Mouse (Mus musculus): ENCODE results near the gene Gm45208. TPM values are rescaled to one million over a fixed set of nuclear protein-coding genes. Genes with fewer than 3 reads are reported as not detected.

The Gm45208 gene
- polyA plus RNA-seq, 1 experiment = 0.46 TPM

DNA sequence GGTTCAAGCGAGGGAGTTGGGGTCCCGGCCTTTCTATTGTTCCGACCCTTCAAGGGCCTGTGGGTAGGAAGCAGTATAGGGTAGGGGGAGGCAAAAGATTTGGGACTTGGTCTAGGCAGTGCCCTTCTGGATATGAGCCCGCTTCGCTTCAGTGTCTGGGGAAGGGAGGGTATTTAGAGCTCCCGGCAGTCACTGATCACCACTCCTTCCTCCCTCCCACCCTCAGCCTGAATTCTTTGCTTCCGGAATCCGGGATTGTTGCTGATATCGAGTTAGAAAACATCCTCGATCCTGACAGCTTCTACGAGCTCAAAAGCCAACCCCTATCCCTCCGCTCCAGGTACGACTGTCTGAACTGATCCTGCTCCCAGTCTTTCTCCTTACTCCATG is 43.2 kb downstream of the Gm45208 start:
- H3K4me3 ChIP-seq (ENCODE audit: insufficient read depth, low read length) = peak overlapping the region; percentile 63
- TF ChIP-seq POLR2A (IDR thresholded peaks at IDR 0.05; ENCODE audit: extremely low read depth, insufficient read depth, low read length) = no peak
- TF ChIP-seq CTCF (IDR thresholded peaks at IDR 0.05; ENCODE audit: extremely low read depth, insufficient read depth, low read length) = no peak
- H3K27ac ChIP-seq (ENCODE audit: insufficient read depth, low read length) = no peak overlapping the region
- peaks cover 3% of the 10 kb centered on the region; the same call in 1 of the 2 replicates for H3K4me1 ChIP-seq (ENCODE audit: control insufficient read depth, insufficient read depth, low read length)

DNA sequence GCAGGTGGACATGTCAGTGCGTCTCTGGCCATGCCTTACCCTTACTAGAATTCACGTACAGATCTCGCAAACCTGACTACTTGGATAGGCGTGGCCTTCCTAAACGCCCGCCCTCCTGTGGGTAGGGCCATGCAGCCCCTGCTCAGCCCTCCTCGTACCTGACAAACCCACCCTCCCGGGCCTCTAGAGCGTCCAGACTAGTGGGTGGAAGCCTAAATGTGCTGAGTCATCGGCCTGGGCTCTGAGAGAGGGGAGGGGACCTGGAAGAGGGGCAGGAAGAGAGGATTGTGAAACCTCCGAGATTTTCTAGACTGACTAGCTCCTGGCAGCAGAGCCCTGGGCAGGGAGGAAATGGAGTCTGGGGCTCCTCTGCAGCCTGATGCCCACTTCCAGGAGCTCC is 43.7 kb downstream of the Gm45208 start:
- Histone ChIP-seq H3K4me1 (ENCODE audit: control insufficient read depth, insufficient read depth, low read length) (peaks cover 3% of the 10 kb centered on the region; the same call in 1 of the 2 replicates), H3K4me3 (ENCODE audit: insufficient read depth, low read length) (peak overlapping the region; percentile 63), H3K27ac (ENCODE audit: insufficient read depth, low read length) (peak overlapping the region; percentile 37; the same call in 1 of the 2 replicates)
- no peak for TF ChIP-seq CTCF (IDR thresholded peaks at IDR 0.05; ENCODE audit: extremely low read depth, insufficient read depth, low read length)
- no peak for TF ChIP-seq POLR2A (IDR thresholded peaks at IDR 0.05; ENCODE audit: extremely low read depth, insufficient read depth, low read length)

GRCm38 (mm10) chrX:7769302-7770017 is 47.4 kb downstream of the Gm45208 start:
- H3K27ac ChIP-seq (ENCODE audit: insufficient read depth, low read length) = no peak overlapping the region
- H3K4me3 ChIP-seq (ENCODE audit: insufficient read depth, low read length) = no peak overlapping the region
- TF ChIP-seq POLR2A (IDR thresholded peaks at IDR 0.05; ENCODE audit: extremely low read depth, insufficient read depth, low read length) (no peak), CTCF (IDR thresholded peaks at IDR 0.05; ENCODE audit: extremely low read depth, insufficient read depth, low read length) (no peak)
- peaks cover 2% of the 10 kb centered on the region; the same call in 1 of the 2 replicates for H3K4me1 ChIP-seq (ENCODE audit: control insufficient read depth, insufficient read depth, low read length)

DNA sequence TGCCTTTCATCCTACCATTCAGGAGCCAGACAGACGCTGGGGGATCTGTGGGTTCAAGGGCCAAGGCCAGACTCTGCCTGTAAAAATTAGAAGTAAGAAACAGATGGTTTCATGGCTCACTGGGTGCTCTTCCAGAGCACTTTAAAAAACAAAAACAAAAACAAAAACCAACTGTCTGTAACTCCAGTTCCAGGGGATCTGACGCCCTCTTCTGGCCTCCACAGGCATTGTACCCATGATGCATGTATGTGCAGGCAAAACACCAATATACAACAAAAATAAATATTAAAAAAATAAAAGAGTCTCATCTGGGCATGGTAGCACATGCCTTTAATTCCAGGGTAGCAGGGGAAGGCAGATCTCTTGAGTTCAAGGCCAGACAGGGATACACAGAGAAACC is 50.7 kb downstream of the Gm45208 start:
- TF ChIP-seq CTCF (IDR thresholded peaks at IDR 0.05; ENCODE audit: extremely low read depth, insufficient read depth, low read length) (0 out of 2 replicates have a peak, but pooled peaks have one; percentile 18), POLR2A (IDR thresholded peaks at IDR 0.05; ENCODE audit: extremely low read depth, insufficient read depth, low read length) (no peak)
- H3K4me1 ChIP-seq (ENCODE audit: control insufficient read depth, insufficient read depth, low read length) = no peaks in the 10 kb centered on the region

DNA sequence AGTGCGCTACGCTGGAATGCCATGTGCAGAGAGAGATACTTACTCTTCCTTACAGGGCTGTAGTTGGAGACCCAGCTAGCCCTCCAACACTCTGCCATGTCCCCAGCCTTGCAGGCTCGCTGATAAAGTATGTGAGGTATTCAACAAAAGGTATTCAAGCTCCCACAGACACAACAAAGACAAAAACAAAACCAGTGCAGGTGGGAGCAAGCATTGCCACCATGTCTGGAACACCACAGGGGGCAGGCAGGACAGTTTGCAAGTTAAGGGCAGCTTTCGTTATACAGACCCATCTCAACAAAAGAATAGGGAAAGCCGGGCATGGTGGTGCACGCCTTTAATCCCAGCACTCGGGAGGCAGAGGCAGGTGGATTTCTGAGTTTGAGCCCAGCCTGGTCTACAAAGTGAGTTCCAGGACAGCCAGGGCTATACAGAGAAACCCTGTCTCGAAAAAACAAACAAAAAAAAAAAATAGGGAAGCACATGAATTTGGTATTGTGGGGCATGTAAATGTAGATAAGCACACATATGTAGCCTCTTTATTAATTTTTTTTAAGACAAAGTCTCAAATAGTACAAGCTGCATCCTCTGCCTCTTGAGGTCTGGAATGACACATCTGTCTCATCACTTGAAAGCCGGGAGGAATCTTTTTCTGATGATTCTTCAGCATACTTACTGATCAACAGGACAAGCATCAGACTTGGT is 53.6 kb downstream of the Gm45208 start:
- no peak overlapping the region for H3K27ac ChIP-seq (ENCODE audit: insufficient read depth, low read length)
- H3K4me3 ChIP-seq (ENCODE audit: insufficient read depth, low read length) = no peak overlapping the region
- TF ChIP-seq POLR2A (IDR thresholded peaks at IDR 0.05; ENCODE audit: extremely low read depth, insufficient read depth, low read length) = no peak
- no peak for TF ChIP-seq CTCF (IDR thresholded peaks at IDR 0.05; ENCODE audit: extremely low read depth, insufficient read depth, low read length)
- no peaks in the 10 kb centered on the region for H3K4me1 ChIP-seq (ENCODE audit: control insufficient read depth, insufficient read depth, low read length)

More for the DNA sequence above, 50.7 kb downstream of the Gm45208 start:
- no peak overlapping the region for H3K27ac ChIP-seq (ENCODE audit: insufficient read depth, low read length)
- no peak overlapping the region for H3K4me3 ChIP-seq (ENCODE audit: insufficient read depth, low read length)

- no peak overlapping the region for H3K4me3 ChIP-seq (ENCODE audit: insufficient read depth, low read length)
- H3K27ac ChIP-seq (ENCODE audit: insufficient read depth, low read length) = no peak overlapping the region
- no peaks in the 10 kb centered on the region for H3K4me1 ChIP-seq (ENCODE audit: control insufficient read depth, insufficient read depth, low read length)
- no peak for TF ChIP-seq POLR2A (IDR thresholded peaks at IDR 0.05; ENCODE audit: extremely low read depth, insufficient read depth, low read length)
- TF ChIP-seq CTCF (IDR thresholded peaks at IDR 0.05; ENCODE audit: extremely low read depth, insufficient read depth, low read length) = peak; percentile 63
Observed at GRCm38 (mm10) chrX:7776329-7777082, 54.5 kb downstream of the Gm45208 start.

- Histone ChIP-seq H3K27ac (ENCODE audit: insufficient read depth, low read length) (no peak overlapping the region), H3K4me3 (ENCODE audit: insufficient read depth, low read length) (no peak overlapping the region), H3K4me1 (ENCODE audit: control insufficient read depth, insufficient read depth, low read length) (no peaks in the 10 kb centered on the region)
- TF ChIP-seq CTCF (IDR thresholded peaks at IDR 0.05; ENCODE audit: extremely low read depth, insufficient read depth, low read length) (no peak), POLR2A (IDR thresholded peaks at IDR 0.05; ENCODE audit: extremely low read depth, insufficient read depth, low read length) (no peak)
Observed at GRCm38 (mm10) chrX:7778450-7779244, 56.6 kb downstream of the Gm45208 start.

- TF ChIP-seq CTCF (IDR thresholded peaks at IDR 0.05; ENCODE audit: extremely low read depth, insufficient read depth, low read length) = no peak
- no peak for TF ChIP-seq POLR2A (IDR thresholded peaks at IDR 0.05; ENCODE audit: extremely low read depth, insufficient read depth, low read length)
- no peak overlapping the region for H3K4me3 ChIP-seq (ENCODE audit: insufficient read depth, low read length)
- H3K27ac ChIP-seq (ENCODE audit: insufficient read depth, low read length) = no peak overlapping the region
- no peaks in the 10 kb centered on the region for H3K4me1 ChIP-seq (ENCODE audit: control insufficient read depth, insufficient read depth, low read length)
Observed at GRCm38 (mm10) chrX:7779294-7779693, 57.2 kb downstream of the Gm45208 start.

Other genes starting within 250 kb of the Gm45208 start
- 0.04 TPM in 1 of 2 replicates, not detected in the other for gene Foxp3, start 148.6 kb upstream of the Gm45208 start, polyA plus RNA-seq (2012; rRNA removed)
- 13.9 and 14.2 TPM in 2 replicates for gene Ppp1r3f, start 148.0 kb upstream of the Gm45208 start, polyA plus RNA-seq (2012; rRNA removed)
- gene Ccdc22, start 116.7 kb upstream of the Gm45208 start, polyA plus RNA-seq (2012; rRNA removed) = 36.1 and 39.7 TPM in 2 replicates
- 0.17 and 0.26 TPM in 2 replicates for gene Cacna1f, start 115.2 kb upstream of the Gm45208 start, polyA plus RNA-seq (2012; rRNA removed)
- gene Syp, start 83.8 kb upstream of the Gm45208 start, polyA plus RNA-seq (2012; rRNA removed) = 1,108 and 1,136 TPM in 2 replicates
- 2.1 and 2.5 TPM in 2 replicates for gene Prickle3, start 65.0 kb upstream of the Gm45208 start, polyA plus RNA-seq (2012; rRNA removed)
- 14.5 and 16.3 TPM in 2 replicates for gene Plp2, start 50.9 kb upstream of the Gm45208 start, polyA plus RNA-seq (2012; rRNA removed)
- 0.96 and 1.2 TPM in 2 replicates for gene Magix, start 41.0 kb upstream of the Gm45208 start, polyA plus RNA-seq (2012; rRNA removed)
- gene Gpkow, start 25.1 kb upstream of the Gm45208 start, polyA plus RNA-seq (2012; rRNA removed) = 26.7 and 28.3 TPM in 2 replicates
- gene Wdr45, start 7.9 kb upstream of the Gm45208 start, polyA plus RNA-seq (2012; rRNA removed) = 77.0 and 84.9 TPM in 2 replicates
- gene Praf2, start 6.2 kb downstream of the Gm45208 start, polyA plus RNA-seq (2012; rRNA removed) = 131 and 135 TPM in 2 replicates
- gene Ccdc120, start 28.7 kb downstream of the Gm45208 start, polyA plus RNA-seq (2012; rRNA removed) = 23.2 and 23.9 TPM in 2 replicates
- gene Tfe3, start 40.3 kb downstream of the Gm45208 start, polyA plus RNA-seq (2012; rRNA removed) = 20.6 and 21.4 TPM in 2 replicates
- 106 and 115 TPM in 2 replicates for gene Gripap1, start 67.5 kb downstream of the Gm45208 start, polyA plus RNA-seq (2012; rRNA removed)
- 7.6 and 7.9 TPM in 2 replicates for gene Kcnd1, start 100.0 kb downstream of the Gm45208 start, polyA plus RNA-seq (2012; rRNA removed)
- 46.4 and 49.1 TPM in 2 replicates for gene Otud5, start 119.1 kb downstream of the Gm45208 start, polyA plus RNA-seq (2012; rRNA removed)
- 52.5 and 53.8 TPM in 2 replicates for gene Pim2, start 156.0 kb downstream of the Gm45208 start, polyA plus RNA-seq (2012; rRNA removed)
- gene Slc35a2, start 161.8 kb downstream of the Gm45208 start, polyA plus RNA-seq (2012; rRNA removed) = 50.2 and 52.7 TPM in 2 replicates
- 137 and 157 TPM in 2 replicates for gene Pqbp1, start 177.0 kb downstream of the Gm45208 start, polyA plus RNA-seq (2012; rRNA removed)
- 18.5 and 20.1 TPM in 2 replicates for gene Timm17b, start 177.1 kb downstream of the Gm45208 start, polyA plus RNA-seq (2012; rRNA removed)
- not detected in 2 replicates for gene Gm10491, start 185.6 kb downstream of the Gm45208 start, polyA plus RNA-seq (2012; rRNA removed)
- gene Gm10490, start 187.3 kb downstream of the Gm45208 start, polyA plus RNA-seq (2012; rRNA removed) = not detected in 2 replicates
- gene Pcsk1n, start 197.6 kb downstream of the Gm45208 start, polyA plus RNA-seq (2012; rRNA removed) = 580 and 602 TPM in 2 replicates
- not detected in 2 replicates for gene Eras, start 206.4 kb downstream of the Gm45208 start, polyA plus RNA-seq (2012; rRNA removed)
- gene Hdac6, start 225.6 kb downstream of the Gm45208 start, polyA plus RNA-seq (2012; rRNA removed) = 70.7 and 78.0 TPM in 2 replicates

All from cortical plate, adult 2 months (tissue).